Mouse (Mus musculus) bone marrow, adult 2 months (tissue): ENCODE measurements around the gene Bahcc1.

Experiments used
- CTCF ChIP-seq: fragments of 200-500 bp; IDR thresholded peaks from 2 replicates; pipeline ENCODE4 v1.5.1; 2011; ENCODE audit warnings: low read length, control low read depth; ENCODE audit not compliant: control insufficient read depth, insufficient read depth
- POLR2A ChIP-seq: fragments of 200-500 bp; IDR thresholded peaks from 2 replicates; pipeline ENCODE4 v1.6.1; 2011; ENCODE audit warnings: low read depth, mild to moderate bottlenecking, control low read depth, low read length, borderline replicate concordance; ENCODE audit not compliant: control insufficient read depth

- TF ChIP-seq POLR2A, result peak; percentile 5; the same call in 1 of the 2 replicates
- no peak for TF ChIP-seq CTCF
These were observed 4.7 kb downstream of the Bahcc1 start for GRCm38 (mm10) chr11:120237166-120238131.
